Mouse (Mus musculus): ENCODE measurements at regions not wholly inside any gene's neighbourhood (a gene's known extent, or its start where the extent isn't known, plus 50 kb on each side); places are given as distances from the start of the nearest gene placed in this dataset.

GRCm38 (mm10) chr13:59210828-59211227, 374.2 kb downstream of the Agtpbp1 start:
- Histone ChIP-seq H3K4me1 (no peaks in the 10 kb centered on the region), H3K36me3 (replicated peaks; ENCODE audit: low read length) (no peaks in the 10 kb centered on the region), H3K9me3 (peaks cover 8% of the 10 kb centered on the region), H3K27me3 (replicated peaks) (no peaks in the 10 kb centered on the region), H3K4me3 (replicated peaks) (no peak overlapping the region)
- TF ChIP-seq FLI1 (IDR thresholded peaks at IDR 0.05; ENCODE audit: low read length) (no peak), GATA1 (IDR thresholded peaks at IDR 0.05; ENCODE audit: borderline replicate concordance, low read length) (no peak)

- no peak for TF ChIP-seq GATA1 (IDR thresholded peaks at IDR 0.05; ENCODE audit: borderline replicate concordance, low read length)
- TF ChIP-seq FLI1 (IDR thresholded peaks at IDR 0.05; ENCODE audit: low read length) = no peak
- Histone ChIP-seq H3K36me3 (replicated peaks; ENCODE audit: low read length) (no peaks in the 10 kb centered on the region), H3K4me1 (no peaks in the 10 kb centered on the region), H3K27me3 (replicated peaks) (no peaks in the 10 kb centered on the region), H3K9me3 (peaks cover 20% of the 10 kb centered on the region), H3K4me3 (replicated peaks) (no peak overlapping the region)
Measured at GRCm38 (mm10) chr13:59206186-59206585, 378.8 kb downstream of the Agtpbp1 start.

GRCm38 (mm10) chr13:59204506-59204905, 380.5 kb downstream of the Agtpbp1 start:
- Histone ChIP-seq H3K4me1 (no peaks in the 10 kb centered on the region), H3K4me3 (replicated peaks) (no peak overlapping the region), H3K36me3 (replicated peaks; ENCODE audit: low read length) (no peaks in the 10 kb centered on the region), H3K27me3 (replicated peaks) (no peaks in the 10 kb centered on the region), H3K9me3 (peaks cover 24% of the 10 kb centered on the region)
- TF ChIP-seq FLI1 (IDR thresholded peaks at IDR 0.05; ENCODE audit: low read length) (no peak), GATA1 (IDR thresholded peaks at IDR 0.05; ENCODE audit: borderline replicate concordance, low read length) (no peak)

DNA sequence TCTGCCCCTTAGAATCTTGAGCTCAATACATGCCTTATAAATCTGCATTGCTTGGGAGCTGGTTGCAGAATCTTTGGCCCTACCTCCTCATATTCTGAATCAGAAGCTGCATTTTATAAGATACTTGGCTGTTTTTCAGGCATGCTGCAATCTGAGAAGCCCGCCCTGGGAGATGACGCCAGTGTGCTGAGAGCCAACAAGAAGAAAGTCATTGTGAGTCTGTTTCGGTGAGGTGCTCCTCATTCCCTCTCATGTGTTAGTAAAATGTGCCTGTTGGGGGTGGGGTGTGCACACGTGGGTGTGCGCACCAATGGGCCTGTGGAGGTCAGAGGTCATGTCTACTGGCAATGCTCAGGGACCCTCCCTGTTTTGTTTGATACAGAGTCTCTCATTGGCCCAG, 388.7 kb downstream of the Agtpbp1 start:
- Histone ChIP-seq H3K27me3 (replicated peaks) (no peaks in the 10 kb centered on the region), H3K4me1 (no peaks in the 10 kb centered on the region), H3K36me3 (replicated peaks; ENCODE audit: low read length) (no peaks in the 10 kb centered on the region), H3K9me3 (peaks cover 41% of the 10 kb centered on the region), H3K4me3 (replicated peaks) (no peak overlapping the region)
- TF ChIP-seq FLI1 (IDR thresholded peaks at IDR 0.05; ENCODE audit: low read length) (no peak), GATA1 (IDR thresholded peaks at IDR 0.05; ENCODE audit: borderline replicate concordance, low read length) (no peak)

GRCm38 (mm10) chr13:59188431-59188830, 382.1 kb downstream of the Ntrk2 start:
- no peaks in the 10 kb centered on the region for H3K4me1 ChIP-seq

More at GRCm38 (mm10) chr13:59188431-59188830, 382.1 kb downstream of the Ntrk2 start:
- TF ChIP-seq FLI1 (IDR thresholded peaks at IDR 0.05; ENCODE audit: low read length) = no peak
- no peak for TF ChIP-seq GATA1 (IDR thresholded peaks at IDR 0.05; ENCODE audit: borderline replicate concordance, low read length)
- peaks cover 33% of the 10 kb centered on the region for H3K9me3 ChIP-seq
- no peaks in the 10 kb centered on the region for H3K27me3 ChIP-seq (replicated peaks)
- no peaks in the 10 kb centered on the region for H3K36me3 ChIP-seq (replicated peaks; ENCODE audit: low read length)
- no peak overlapping the region for H3K4me3 ChIP-seq (replicated peaks)

Data from megakaryocyte, embryonic 14.5 days (primary cell).